ENCODE assay signal across 1 mouse cellular context in the genomic region with DNA sequence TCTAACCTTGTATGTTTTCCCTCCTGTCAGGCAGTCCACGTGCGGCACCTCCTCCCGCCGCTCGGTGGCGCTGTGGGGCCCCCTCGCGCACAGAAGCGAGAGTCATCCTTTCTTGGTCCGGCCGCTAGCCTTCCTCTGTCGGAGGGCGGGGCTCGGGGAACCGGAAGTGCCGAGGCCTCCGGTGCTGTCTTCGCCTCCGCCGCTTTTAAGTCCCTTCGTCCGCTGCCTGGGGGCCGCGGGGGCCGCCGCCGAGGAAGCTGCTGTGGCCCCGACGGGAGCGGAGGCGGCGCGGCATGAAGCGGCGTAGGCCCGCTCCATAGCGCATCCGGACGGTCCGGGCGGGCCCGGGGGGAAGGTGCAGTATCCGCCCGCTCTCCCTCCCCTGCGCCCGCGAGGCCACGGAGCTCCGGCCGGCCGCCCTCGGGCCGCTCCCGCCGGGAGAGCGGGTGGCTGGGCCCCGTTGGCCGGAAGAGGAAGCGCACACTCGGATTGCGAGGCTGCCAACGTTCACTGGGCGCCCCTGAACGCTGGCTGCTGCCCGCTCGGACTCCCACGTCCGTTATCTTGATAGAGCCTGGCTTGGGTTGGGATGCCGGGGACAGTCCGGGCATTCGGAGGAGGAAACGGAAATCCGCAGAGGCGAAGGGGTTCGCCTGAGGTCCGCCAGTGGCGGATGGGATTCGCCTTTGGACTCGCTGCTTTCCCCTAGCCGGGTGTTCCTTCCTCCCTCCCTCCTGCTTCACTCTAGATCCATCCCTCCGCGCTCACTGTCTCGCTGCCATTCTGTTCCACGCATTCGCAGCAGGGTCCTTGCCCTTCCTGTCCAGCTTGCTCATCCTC.
TF ChIP-seq lines count a peak whose summit lies in the region.

TSS of gene Dpp8 (plus strand) at position 146 of the 840 bp plus-strand sequence.

TF ChIP-seq in CH12.LX, 34 proteins besides CTCF, POLR2A, EP300 and RAD21 (continued from another document):
- TF ChIP-seq MAZ (IDR thresholded peaks at IDR 0.05; ENCODE audit: low read depth, low read length) (0 out of 2 replicates have a peak, but pooled peaks have one; percentile 48), MXI1 (IDR thresholded peaks at IDR 0.05; ENCODE audit: low read depth, low read length) (no peak; the same call in 1 of the 2 replicates), TBP (conservative IDR thresholded peaks at IDR 0.05; ENCODE audit: low read depth, low read length) (peak; percentile 54; the same call in 1 of the 2 replicates), POLR2AphosphoS2 (IDR thresholded peaks at IDR 0.05; ENCODE audit: low read depth, low read length) (peak; percentile 63; the same call in 1 of the 2 replicates), SIN3A (IDR thresholded peaks at IDR 0.05; ENCODE audit: low read length) (peak; percentile 58; the same call in 1 of the 2 replicates), PAX5 (IDR thresholded peaks at IDR 0.05; ENCODE audit: low read length) (no peak), IRF4 (IDR thresholded peaks at IDR 0.05; ENCODE audit: low read depth, low read length) (no peak), BHLHE40 (IDR thresholded peaks at IDR 0.05; ENCODE audit: low read depth, low read length) (no peak), ZKSCAN1 (IDR thresholded peaks at IDR 0.05; ENCODE audit: borderline replicate concordance, low read depth, low read length) (no peak), SMC3 (IDR thresholded peaks at IDR 0.05; ENCODE audit: low read depth, low read length) (peak; percentile 13; the same call in 1 of the 2 replicates), USF1 (IDR thresholded peaks at IDR 0.05; ENCODE audit: low read depth, low read length) (peak; percentile 40), UBTF (IDR thresholded peaks at IDR 0.05; ENCODE audit: low read depth, low read length) (peak; percentile 89), USF2 (conservative IDR thresholded peaks at IDR 0.05; ENCODE audit: low read depth, low read length) (peak; percentile 20; the same call in 1 of the 2 replicates), CHD1 (IDR thresholded peaks at IDR 0.05; ENCODE audit: low read depth, low read length) (no peak), MAX (IDR thresholded peaks at IDR 0.05; ENCODE audit: low read length) (peak; percentile 94), MYC (IDR thresholded peaks at IDR 0.05; ENCODE audit: low read depth, low read length) (peak; percentile 92; the same call in 1 of the 2 replicates), ZC3H11A (IDR thresholded peaks at IDR 0.05; ENCODE audit: low read depth, low read length) (no peak), ZMIZ1 (IDR thresholded peaks at IDR 0.05; ENCODE audit: low read depth, low read length) (peak; percentile 68; the same call in 1 of the 2 replicates), HCFC1 (IDR thresholded peaks at IDR 0.05; ENCODE audit: low read depth, low read length) (peak; percentile 87), JUND (conservative IDR thresholded peaks at IDR 0.05; ENCODE audit: low read depth, low read length) (no peak), NRF1 (IDR thresholded peaks at IDR 0.05; ENCODE audit: low read depth, low read length) (no peak), MEF2A (IDR thresholded peaks at IDR 0.05; ENCODE audit: borderline replicate concordance, low read depth, low read length) (no peak; the same call in 1 of the 2 replicates), KAT2A (IDR thresholded peaks at IDR 0.05; ENCODE audit: insufficient replicate concordance, low read length) (peak; percentile 75; the same call in 1 of the 2 replicates), GABPA (IDR thresholded peaks at IDR 0.05; ENCODE audit: insufficient replicate concordance, low read depth, low read length) (peak; percentile 83), TCF12 (IDR thresholded peaks at IDR 0.05; ENCODE audit: low read depth, low read length) (peak; percentile 89), MAFK (IDR thresholded peaks at IDR 0.05; ENCODE audit: insufficient replicate concordance, low read length) (no peak), RCOR1 (conservative IDR thresholded peaks at IDR 0.05; ENCODE audit: low read depth, low read length) (no peak), JUN (IDR thresholded peaks at IDR 0.05; ENCODE audit: insufficient read depth, low read depth, low read length) (no peak), ETS1 (conservative IDR thresholded peaks at IDR 0.05; ENCODE audit: low read depth, low read length) (no peak), NELFE (IDR thresholded peaks at IDR 0.05; ENCODE audit: low read depth, low read length) (peak; percentile 91), E2F4 (IDR thresholded peaks at IDR 0.05; ENCODE audit: insufficient replicate concordance, low read depth, low read length) (no peak), ZNF384 (IDR thresholded peaks at IDR 0.05; ENCODE audit: low read depth, low read length) (no peak)
TF ChIP-seq in CH12.LX: peak in this region for 17.
